Mouse (Mus musculus) liver, adult 2 months (tissue): ENCODE results near the gene Ncor1. TPM values are rescaled to one million over a fixed set of nuclear protein-coding genes. Genes with fewer than 3 reads are reported as not detected.
"Not testable (repeated sequence)": the region's sequence is repeated elsewhere in the genome, so short reads cannot be mapped to it uniquely, and the experiment has no call there.

ENCODE experiments used
- DNase-seq: peaks from one replicate; pipeline ENCODE4 v3.0.0-alpha.2; 2011; ENCODE audit warnings: low read depth, low spot score; ENCODE audit errors: extremely low read depth
- H3K27ac ChIP-seq: fragments of 200-500 bp; replicated peaks from 2 replicates; pipeline ENCODE4 v1.5.1; 2012; ENCODE audit warnings: low read depth, mild to moderate bottlenecking, control low read depth, inconsistent platforms, low read length; ENCODE audit not compliant: insufficient read depth
- H3K27me3 ChIP-seq: fragments of 200-500 bp; 2 replicates; pipeline ENCODE4 v1.6.1; 2012; ENCODE audit warnings: mild to moderate bottlenecking, moderate library complexity, low read length, inconsistent platforms; ENCODE audit not compliant: control insufficient read depth, insufficient read depth
- H3K36me3 ChIP-seq: fragments of 200-500 bp; 2 replicates; pipeline ENCODE4 v1.6.1; 2012; ENCODE audit warnings: low read length, inconsistent platforms; ENCODE audit not compliant: control insufficient read depth, insufficient read depth
- H3K4me1 ChIP-seq: fragments of 200-500 bp; 2 replicates; pipeline ENCODE4 v1.6.1; 2011; ENCODE audit warnings: low read length; ENCODE audit not compliant: control insufficient read depth, insufficient read depth
- H3K4me3 ChIP-seq: fragments of 200-500 bp; 2 replicates; pipeline ENCODE4 v1.5.1; 2011; ENCODE audit warnings: low read depth, mild to moderate bottlenecking, control low read depth, low read length, moderate library complexity; ENCODE audit not compliant: insufficient read depth
- H3K79me2 ChIP-seq: fragments of 200-500 bp; 2 replicates; pipeline ENCODE4 v1.6.1; 2012; ENCODE audit warnings: inconsistent platforms, mild to moderate bottlenecking, low read length, moderate library complexity; ENCODE audit not compliant: control insufficient read depth, insufficient read depth
- H3K9ac ChIP-seq: fragments of 200-500 bp; 2 replicates; pipeline ENCODE4 v1.6.1; 2012; ENCODE audit warnings: low read depth, mild to moderate bottlenecking, control low read depth, inconsistent platforms, low read length
- CTCF ChIP-seq: fragments of 200-500 bp; IDR thresholded peaks from 2 replicates; pipeline ENCODE4 v1.5.1; 2011; ENCODE audit warnings: low read depth, low read length, control low read depth
- POLR2A ChIP-seq: fragments of 200-500 bp; IDR thresholded peaks from 2 replicates; pipeline ENCODE4 v1.6.1; 2011; ENCODE audit warnings: low read length, control low read depth; ENCODE audit not compliant: insufficient read depth; ENCODE audit errors: extremely low read depth
- WGBS: fragments of 180-500 bp; shearing (Covaris S2); methylation state at CpG from one replicate; pipeline ENCODE4 v1.1.7; 2018; 5-methylcytosine and 5-hydroxymethylcytosine counted together
- polyA plus RNA-seq: library from polyadenylated mRNA; depleted of rRNA; stranded (reverse); fragments of >200 nt; gene quantifications from 2 replicates; pipeline ENCODE4 v1.2.3, GENCODE M21; 2012
- total RNA-seq: library from RNA; depleted of rRNA; stranded (reverse); fragments of >200 nt; gene quantifications from 2 replicates; pipeline ENCODE4 v1.2.3, GENCODE M21; 2014

The Ncor1 gene
- total and polyA plus RNA-seq, 2 experiments, result 46.8 to 51.4 TPM

- 88% methylated on average over 3 of the region's 3 CpGs for WGBS
- no peak for TF ChIP-seq POLR2A
- no peak for TF ChIP-seq CTCF
- no peak overlapping the region for H3K9ac ChIP-seq
- no peaks in the 10 kb centered on the region; the same call in 1 of the 2 replicates for H3K79me2 ChIP-seq
- peaks cover 5% of the 10 kb centered on the region for H3K4me1 ChIP-seq
- no peak overlapping the region for H3K27ac ChIP-seq
- no peaks in the 10 kb centered on the region for H3K27me3 ChIP-seq
- H3K4me3 ChIP-seq, result no peak overlapping the region
- DNase-seq, result no peak
- no peaks in the 10 kb centered on the region for H3K36me3 ChIP-seq
Observed at GRCm38 (mm10) chr11:62466546-62466945, 8.2 kb upstream of the Ncor1 start.

GRCm38 (mm10) chr11:62465849-62466248, 7.5 kb upstream of the Ncor1 start:
- WGBS, result 92% methylated on average over 3 of the region's 3 CpGs
- peaks cover 5% of the 10 kb centered on the region for H3K4me1 ChIP-seq
- no peak overlapping the region for H3K4me3 ChIP-seq
- no peak for TF ChIP-seq POLR2A
- TF ChIP-seq CTCF, result no peak
- H3K9ac ChIP-seq, result no peak overlapping the region
- no peak overlapping the region for H3K27ac ChIP-seq
- H3K36me3 ChIP-seq, result no peaks in the 10 kb centered on the region
- H3K79me2 ChIP-seq, result no peaks in the 10 kb centered on the region; the same call in 1 of the 2 replicates
- H3K27me3 ChIP-seq, result no peaks in the 10 kb centered on the region
- no peak for DNase-seq

GRCm38 (mm10) chr11:62464696-62465095, 6.4 kb upstream of the Ncor1 start:
- H3K4me1 ChIP-seq, result peaks cover 5% of the 10 kb centered on the region
- no peaks in the 10 kb centered on the region for H3K27me3 ChIP-seq
- no peaks in the 10 kb centered on the region for H3K36me3 ChIP-seq
- TF ChIP-seq CTCF (no peak), POLR2A (no peak)
- no peak overlapping the region for H3K27ac ChIP-seq
- WGBS, result 98% methylated on average over 3 of the region's 3 CpGs
- H3K79me2 ChIP-seq, result peaks cover 3% of the 10 kb centered on the region; the same call in 1 of the 2 replicates
- H3K4me3 ChIP-seq, result no peak overlapping the region
- DNase-seq, result no peak
- no peak overlapping the region for H3K9ac ChIP-seq

GRCm38 (mm10) chr11:62463225-62463915, 5.0 kb upstream of the Ncor1 start:
- peaks cover 8% of the 10 kb centered on the region for H3K4me1 ChIP-seq

GRCm38 (mm10) chr11:62462529-62462928, 4.2 kb upstream of the Ncor1 start:
- H3K4me1 ChIP-seq, DNase-seq, H3K9ac ChIP-seq, H3K27me3 ChIP-seq, H3K27ac ChIP-seq, H3K36me3 ChIP-seq, H3K79me2 ChIP-seq, H3K4me3 ChIP-seq: not testable (repeated sequence)
- 100% methylated on average over 1 of the region's 1 CpGs for WGBS

More at GRCm38 (mm10) chr11:62463225-62463915, 5.0 kb upstream of the Ncor1 start:
- Histone ChIP-seq H3K27me3 (no peaks in the 10 kb centered on the region), H3K36me3 (no peaks in the 10 kb centered on the region), H3K27ac (peak overlapping the region; percentile 41; the same call in 1 of the 2 replicates), H3K4me3 (no peak overlapping the region), H3K9ac (no peak overlapping the region), H3K79me2 (peaks cover 6% of the 10 kb centered on the region; the same call in 1 of the 2 replicates)
- WGBS, result 34% methylated on average over 2 of the region's 2 CpGs
- TF ChIP-seq CTCF (no peak), POLR2A (no peak)
- DNase-seq, result peak; percentile 78

- peak overlapping the region; percentile 98 for H3K9ac ChIP-seq
- peaks cover 14% of the 10 kb centered on the region for H3K4me1 ChIP-seq
- TF ChIP-seq CTCF, result no peak
- TF ChIP-seq POLR2A, result no peak
- 2% methylated on average over 9 of the region's 9 CpGs for WGBS
- no peaks in the 10 kb centered on the region for H3K36me3 ChIP-seq
- peak overlapping the region; percentile 97 for H3K4me3 ChIP-seq
- no peaks in the 10 kb centered on the region for H3K27me3 ChIP-seq
- no peak for DNase-seq
- H3K79me2 ChIP-seq, result peaks cover 9% of the 10 kb centered on the region; the same call in 1 of the 2 replicates
- peak overlapping the region; percentile 95 for H3K27ac ChIP-seq
Observed at GRCm38 (mm10) chr11:62458780-62459179, 439 bp upstream of the Ncor1 start.
